Mouse (Mus musculus) midbrain, embryonic 10.5 days (tissue): ENCODE data around the gene Cd4. TPM values are rescaled to one million over a fixed set of nuclear protein-coding genes. Genes with fewer than 3 reads are reported as not detected.
"Not testable (repeated sequence)": the region's sequence is repeated elsewhere in the genome, so short reads cannot be mapped to it uniquely, and the experiment has no call there.

ENCODE experiments used
- DNase-seq: peaks from one replicate; pipeline ENCODE4 v3.0.0-alpha.2; 2017; ENCODE audit warnings: low spot score
- H3K27ac ChIP-seq: fragments of 300-500 bp; sonication (generic); replicated peaks from 2 replicates; pipeline ENCODE4 v1.5.1; 2016; ENCODE audit warnings: mild to moderate bottlenecking
- H3K27me3 ChIP-seq: fragments of 300-500 bp; sonication (generic); 2 replicates; pipeline ENCODE4 v1.6.1; 2016; ENCODE audit warnings: low read depth, mild to moderate bottlenecking; ENCODE audit not compliant: poor library complexity, severe bottlenecking
- H3K36me3 ChIP-seq: fragments of 300-500 bp; sonication (generic); 2 replicates; pipeline ENCODE4 v1.6.1; 2016; ENCODE audit warnings: mild to moderate bottlenecking, moderate library complexity
- H3K4me1 ChIP-seq: fragments of 300-500 bp; sonication (generic); 2 replicates; pipeline ENCODE4 v1.6.1; 2016
- H3K4me3 ChIP-seq: fragments of 300-500 bp; sonication (generic); 2 replicates; pipeline ENCODE4 v1.5.1; 2016; ENCODE audit warnings: mild to moderate bottlenecking, moderate library complexity
- H3K9me3 ChIP-seq: fragments of 300-500 bp; sonication (generic); replicated peaks from 2 replicates; pipeline ENCODE4 v1.6.1; 2016; ENCODE audit warnings: mild to moderate bottlenecking
- WGBS: fragments of 180-500 bp; shearing (Covaris S2); methylation state at CpG from one replicate; pipeline ENCODE4 v1.1.7; 2016; 5-methylcytosine and 5-hydroxymethylcytosine counted together
- polyA plus RNA-seq: library from polyadenylated mRNA; unstranded; fragments of >200 nt; fragmentation: Nextera tagmentation; extraction: Ambion mirVana; gene quantifications from 2 replicates; pipeline ENCODE4 v1.2.1, GENCODE M21; 2016

The Cd4 gene
- polyA plus RNA-seq, 1 experiment from 2014 or later = not detected

DNA sequence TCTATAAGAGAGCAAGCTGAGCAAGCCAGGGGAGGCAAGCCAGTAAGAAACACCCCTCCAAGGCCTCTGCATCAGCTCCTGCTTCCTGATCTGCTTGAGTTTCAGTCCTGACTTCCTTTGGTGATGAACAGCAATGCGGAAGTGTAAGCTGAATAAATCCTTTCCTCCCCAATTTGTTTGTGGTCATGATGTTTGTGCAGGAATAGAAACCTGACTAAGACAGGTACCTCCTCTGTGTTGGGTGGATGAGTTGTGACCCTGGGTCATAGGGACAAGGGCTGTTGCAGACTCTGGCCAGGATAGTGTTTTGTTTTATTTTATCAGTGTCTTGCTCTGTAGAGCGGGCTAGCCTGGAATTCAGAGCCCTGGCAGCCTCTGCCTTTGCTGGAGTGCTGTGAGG lies 6.1 kb upstream of the Cd4 start:
- 87% methylated on average over 2 of the region's 2 CpGs for WGBS
- H3K9me3 ChIP-seq, H3K4me3 ChIP-seq, DNase-seq, H3K27ac ChIP-seq, H3K36me3 ChIP-seq, H3K27me3 ChIP-seq, H3K4me1 ChIP-seq: not testable (repeated sequence)

DNA sequence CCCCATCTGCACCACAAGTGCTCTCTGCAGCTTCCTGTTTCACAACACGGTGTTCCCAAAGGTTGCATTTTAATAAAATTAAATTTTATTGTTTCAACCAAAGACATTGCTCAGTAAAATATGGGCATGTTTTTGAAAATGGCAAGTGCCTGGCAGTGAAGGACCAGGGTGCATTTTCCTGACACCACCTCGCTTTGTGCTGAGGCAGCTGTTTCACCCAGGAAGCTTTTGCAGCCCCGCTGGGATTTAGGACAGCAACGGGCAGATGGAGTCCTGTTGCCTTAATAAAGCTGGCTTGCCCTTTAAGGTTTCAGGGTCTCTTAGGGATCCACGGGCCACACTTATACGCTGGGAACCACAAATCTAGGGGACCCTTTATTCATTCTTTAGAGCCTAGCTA lies 3.0 kb upstream of the Cd4 start:
- no peaks in the 10 kb centered on the region for H3K27me3 ChIP-seq
- H3K4me1 ChIP-seq = no peaks in the 10 kb centered on the region
- no peaks in the 10 kb centered on the region for H3K36me3 ChIP-seq
- DNase-seq = no peak
- WGBS = 73% methylated on average over 6 of the region's 6 CpGs
- H3K4me3 ChIP-seq = no peak overlapping the region
- H3K27ac ChIP-seq = no peak overlapping the region
- no peaks in the 10 kb centered on the region for H3K9me3 ChIP-seq

DNA sequence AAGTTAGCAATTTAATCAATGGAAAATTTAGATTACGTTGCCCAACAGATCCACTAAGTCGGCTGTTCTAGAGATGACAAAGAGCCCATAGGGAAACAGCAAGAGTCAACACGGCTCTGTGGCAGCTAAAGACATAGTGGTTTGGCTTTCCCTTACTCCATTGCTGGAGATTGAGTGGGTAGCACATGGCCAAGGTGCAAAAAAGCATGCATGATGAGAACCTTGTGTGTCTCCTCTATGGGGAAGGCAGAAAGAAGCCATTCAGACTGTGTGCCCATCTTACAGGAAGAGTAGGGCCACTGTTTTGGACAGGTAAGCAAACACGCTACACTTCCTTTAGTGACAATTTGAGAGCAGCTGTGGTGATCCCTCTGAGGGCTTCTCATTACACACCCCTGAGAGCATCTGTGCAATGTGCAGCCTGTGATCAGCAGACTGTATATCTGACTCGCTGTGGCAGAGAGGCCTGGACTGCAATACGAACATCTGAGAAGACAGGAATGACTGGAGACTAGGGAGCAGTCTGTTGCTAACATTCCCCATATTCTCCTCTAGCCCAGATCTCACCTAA lies 619 bp upstream of the Cd4 start:
- H3K27me3 ChIP-seq = no peaks in the 10 kb centered on the region
- H3K9me3 ChIP-seq = no peaks in the 10 kb centered on the region
- no peaks in the 10 kb centered on the region for H3K36me3 ChIP-seq
- H3K27ac ChIP-seq = no peak overlapping the region
- DNase-seq = no peak
- 94% methylated on average over 6 of the region's 6 CpGs for WGBS
- 0 out of 2 replicates have a peak, but pooled peaks cover 4% of the 10 kb centered on the region for H3K4me1 ChIP-seq
- H3K4me3 ChIP-seq = no peak overlapping the region

DNA sequence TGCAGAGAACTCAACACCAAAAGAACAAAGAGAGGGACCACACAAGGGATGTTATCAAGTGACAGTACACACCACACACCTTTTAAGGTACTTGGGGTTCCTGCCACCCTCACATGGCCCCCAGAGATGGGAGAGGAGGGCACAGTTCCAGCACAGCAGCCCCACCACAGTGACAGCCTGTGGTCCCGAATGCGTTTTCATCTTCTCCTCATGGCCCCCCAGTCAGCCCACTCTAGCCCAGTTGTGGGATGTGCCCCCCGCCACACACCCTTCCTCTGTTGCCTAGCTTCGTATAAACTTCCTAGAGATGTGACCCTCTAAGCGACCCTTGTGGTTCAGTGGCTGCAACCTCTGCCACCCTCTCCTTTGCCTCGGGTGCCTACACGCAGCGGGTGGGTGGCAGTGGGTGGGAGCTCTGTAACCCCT lies 2.1 kb downstream of the Cd4 start:
- WGBS = 90% methylated on average over 8 of the region's 8 CpGs
- no peak overlapping the region for H3K4me3 ChIP-seq
- DNase-seq = no peak

DNA sequence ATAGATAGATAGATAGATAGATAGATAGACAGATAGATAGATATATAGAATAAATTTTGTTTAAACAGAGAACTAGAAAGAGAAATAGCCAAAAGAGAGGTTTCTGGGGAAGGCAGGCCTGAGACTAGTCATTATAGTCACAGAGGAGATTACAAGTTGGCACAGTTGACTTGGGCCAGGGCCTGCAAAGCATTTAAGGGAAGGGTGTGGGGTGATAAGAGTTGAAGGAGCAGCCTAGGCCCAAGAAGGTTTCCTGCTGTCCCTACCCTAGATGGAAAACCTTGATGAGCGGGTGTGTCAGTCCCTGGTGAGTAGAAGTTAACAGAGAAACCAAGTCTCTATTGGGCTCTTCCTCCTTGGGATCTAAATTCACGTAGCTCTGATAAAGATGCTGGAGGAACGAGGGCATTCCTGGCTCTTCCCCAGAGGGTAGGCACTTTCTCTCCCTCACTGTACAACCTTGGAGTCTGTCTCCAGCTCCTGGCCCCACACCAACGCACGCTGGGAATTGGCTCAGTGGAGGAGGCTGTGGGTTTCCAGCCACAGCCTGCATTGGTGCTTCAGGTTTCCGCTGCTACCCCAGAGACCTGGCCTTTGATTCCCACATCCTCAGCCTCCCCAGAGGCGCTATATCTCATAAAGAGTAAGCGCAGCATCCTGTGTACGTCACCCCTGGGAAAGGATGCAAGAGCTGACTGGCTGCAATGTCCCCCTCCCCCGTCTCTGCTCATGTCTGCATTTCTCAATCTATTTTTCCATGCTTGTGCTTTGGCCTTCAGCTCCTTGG lies 3.1 kb downstream of the Cd4 start:
- H3K27me3 ChIP-seq = no peaks in the 10 kb centered on the region
- no peak overlapping the region for H3K4me3 ChIP-seq
- 78% methylated on average over 10 of the region's 10 CpGs for WGBS
- DNase-seq = no peak
- 0 out of 2 replicates have a peak overlapping the region, but pooled peaks have one; percentile 33 for H3K27ac ChIP-seq
- 0 out of 2 replicates have a peak, but pooled peaks cover 4% of the 10 kb centered on the region for H3K4me1 ChIP-seq
- no peaks in the 10 kb centered on the region for H3K36me3 ChIP-seq
- H3K9me3 ChIP-seq = no peaks in the 10 kb centered on the region

More for the DNA sequence above, 2.1 kb downstream of the Cd4 start:
- Histone ChIP-seq H3K4me1 (0 out of 2 replicates have a peak, but pooled peaks cover 4% of the 10 kb centered on the region), H3K27me3 (no peaks in the 10 kb centered on the region), H3K27ac (no peak overlapping the region), H3K36me3 (no peaks in the 10 kb centered on the region), H3K9me3 (no peaks in the 10 kb centered on the region)

DNA sequence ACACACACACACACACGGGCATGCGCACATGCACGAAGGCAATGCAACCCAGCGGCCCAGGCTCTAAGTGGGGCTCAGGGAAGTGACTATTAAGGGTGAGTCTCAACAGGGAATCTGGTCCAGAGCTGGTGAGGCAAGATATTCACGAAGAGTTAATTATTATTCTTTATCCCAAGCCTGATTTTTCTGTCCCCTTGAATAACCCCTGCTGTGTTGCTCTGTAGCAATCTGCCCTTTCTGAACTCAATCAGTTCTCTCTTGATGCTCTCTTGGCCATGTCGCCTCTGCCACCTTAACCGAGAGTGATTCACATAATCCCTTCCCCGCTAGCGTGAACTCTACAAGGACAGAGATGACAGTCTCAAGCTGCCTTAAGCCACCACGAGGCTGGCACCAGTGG lies 4.7 kb downstream of the Cd4 start:
- 76% methylated on average over 10 of the region's 10 CpGs for WGBS
- no peak overlapping the region for H3K4me3 ChIP-seq
- H3K36me3 ChIP-seq = no peaks in the 10 kb centered on the region
- H3K27me3 ChIP-seq = no peaks in the 10 kb centered on the region
- no peak for DNase-seq
- H3K27ac ChIP-seq = no peak overlapping the region
- H3K4me1 ChIP-seq = 0 out of 2 replicates have a peak, but pooled peaks cover 4% of the 10 kb centered on the region
- H3K9me3 ChIP-seq = no peaks in the 10 kb centered on the region

DNA sequence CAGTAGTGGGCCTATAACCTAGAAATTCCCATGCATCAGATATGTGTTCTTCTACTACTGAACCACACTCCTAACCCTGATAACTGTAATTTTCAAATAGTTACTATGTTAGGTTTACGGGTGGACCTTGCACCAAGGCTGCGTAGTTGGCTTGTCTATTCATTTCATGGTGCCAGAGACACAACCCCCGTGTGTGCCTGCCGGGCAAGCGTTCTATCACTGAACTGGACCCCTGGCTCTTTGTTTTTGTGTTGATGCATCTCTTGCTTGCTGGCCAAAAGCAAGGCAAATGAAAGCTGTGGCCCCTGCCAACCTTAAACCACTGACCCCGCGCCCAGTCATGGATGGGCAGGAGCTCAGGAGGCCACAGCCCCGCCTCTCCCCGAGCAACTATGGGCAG lies 6.2 kb downstream of the Cd4 start:
- H3K4me1 ChIP-seq = 0 out of 2 replicates have a peak, but pooled peaks cover 4% of the 10 kb centered on the region
- no peak overlapping the region for H3K4me3 ChIP-seq
- no peaks in the 10 kb centered on the region for H3K9me3 ChIP-seq
- no peaks in the 10 kb centered on the region for H3K27me3 ChIP-seq
- DNase-seq = no peak
- 95% methylated on average over 9 of the region's 9 CpGs for WGBS
- no peak overlapping the region for H3K27ac ChIP-seq
- H3K36me3 ChIP-seq = no peaks in the 10 kb centered on the region

DNA sequence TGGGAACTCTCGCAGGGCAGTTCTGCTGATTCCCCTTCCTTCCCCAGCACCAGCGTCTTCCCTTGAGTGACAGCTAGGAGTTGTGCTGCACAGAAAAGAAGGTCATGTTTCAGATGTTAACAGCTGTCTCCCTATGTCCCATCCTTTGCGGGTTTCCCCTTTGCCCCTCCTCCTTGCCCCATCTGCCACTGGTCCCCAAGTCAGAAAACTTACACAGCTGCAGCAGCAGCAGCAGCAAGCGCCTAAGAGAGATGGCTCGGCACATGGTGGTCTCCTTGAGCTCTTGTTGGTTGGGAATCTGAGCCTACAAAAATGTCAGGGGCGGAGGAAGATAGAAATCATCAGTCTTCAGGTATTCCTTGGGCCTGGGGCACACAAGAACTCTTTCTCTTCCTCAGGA lies 8.6 kb downstream of the Cd4 start:
- Histone ChIP-seq H3K4me1 (no peaks in the 10 kb centered on the region), H3K27ac (no peak overlapping the region), H3K4me3 (no peak overlapping the region), H3K9me3 (no peaks in the 10 kb centered on the region), H3K27me3 (no peaks in the 10 kb centered on the region), H3K36me3 (no peaks in the 10 kb centered on the region)
- no peak for DNase-seq
- 65% methylated on average over 6 of the region's 6 CpGs for WGBS

DNA sequence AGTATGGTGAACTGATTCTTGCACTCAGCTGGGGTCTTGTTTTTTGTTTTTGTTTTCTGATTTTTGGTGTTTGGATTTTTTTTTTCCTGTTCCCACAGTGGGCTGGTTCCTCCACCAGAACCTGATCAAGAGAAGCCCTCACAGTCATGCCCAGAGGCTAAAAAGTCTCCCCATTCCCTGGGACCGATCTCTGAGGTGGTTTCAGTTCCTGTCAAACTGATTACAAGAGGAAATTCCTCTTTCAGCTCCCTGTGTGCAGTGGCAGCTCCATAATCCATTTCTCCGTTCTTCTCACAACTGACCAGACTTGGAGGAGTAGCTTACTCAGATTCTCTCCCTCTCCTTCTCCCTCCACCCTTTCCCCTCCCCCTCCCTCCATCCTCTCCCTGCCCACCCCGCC lies 13.7 kb downstream of the Cd4 start:
- Histone ChIP-seq H3K36me3 (no peaks in the 10 kb centered on the region), H3K4me3 (no peak overlapping the region), H3K4me1 (peaks cover 1% of the 10 kb centered on the region; the same call in 1 of the 2 replicates), H3K27ac (no peak overlapping the region), H3K9me3 (no peaks in the 10 kb centered on the region), H3K27me3 (no peaks in the 10 kb centered on the region)
- WGBS = 48% methylated on average over 3 of the region's 3 CpGs
- no peak for DNase-seq

DNA sequence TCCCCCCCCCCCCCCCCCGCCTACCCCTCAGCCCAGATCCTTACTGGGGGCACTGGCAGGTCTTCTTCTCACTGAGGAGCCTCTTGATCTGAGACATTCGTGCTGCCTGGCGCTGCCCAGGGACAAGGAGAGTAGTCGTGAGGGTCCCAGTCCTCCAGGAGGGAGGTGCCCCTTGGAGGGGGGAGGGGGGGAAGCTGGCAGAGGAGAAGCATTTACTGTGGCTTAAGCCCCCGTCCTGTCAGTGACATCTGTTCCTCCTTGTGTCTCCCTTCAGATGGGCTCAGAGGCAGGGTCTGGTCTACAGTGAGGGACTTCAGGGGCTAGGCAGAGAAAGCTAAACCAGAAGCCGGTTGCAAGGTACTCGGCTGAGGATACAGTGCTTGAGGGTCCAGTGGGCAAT lies 21.5 kb downstream of the Cd4 start:
- H3K4me3 ChIP-seq = no peak overlapping the region

DNA sequence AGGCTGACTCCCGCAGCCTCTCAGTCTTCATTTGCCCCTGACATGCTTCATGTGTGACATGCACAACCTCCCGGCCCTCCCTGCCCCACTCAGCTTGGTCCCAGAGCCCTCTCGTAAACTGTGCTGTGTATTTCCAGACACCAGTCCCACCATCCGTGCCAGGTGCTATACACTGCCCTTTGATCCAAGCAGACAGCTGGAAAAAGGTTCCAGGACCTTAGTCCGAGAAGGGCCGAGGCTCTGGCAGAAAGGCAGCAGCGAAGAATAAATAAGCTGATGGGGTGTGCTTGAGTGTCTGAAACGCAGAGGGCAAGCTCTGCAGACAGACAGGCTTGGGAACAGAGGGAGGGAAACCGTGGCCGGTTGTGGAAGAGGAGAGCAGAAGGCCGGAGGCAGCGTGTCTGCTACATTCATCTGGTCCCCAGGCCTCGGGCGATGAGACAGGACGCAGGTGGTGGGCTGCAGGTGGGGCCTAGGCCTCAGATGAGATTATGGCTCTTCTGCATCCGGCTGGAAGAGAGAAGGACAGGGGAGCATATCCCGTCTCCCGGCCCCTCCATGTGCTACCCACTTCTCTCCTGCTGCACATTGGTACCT lies 22.2 kb downstream of the Cd4 start:
- H3K36me3 ChIP-seq = 0 out of 2 replicates have a peak, but pooled peaks cover 2% of the 10 kb centered on the region
- 62% methylated on average over 18 of the region's 18 CpGs for WGBS
- H3K27me3 ChIP-seq = peaks cover 58% of the 10 kb centered on the region
- DNase-seq = no peak
- peaks cover 60% of the 10 kb centered on the region for H3K4me1 ChIP-seq
- H3K4me3 ChIP-seq = no peak overlapping the region
- no peaks in the 10 kb centered on the region for H3K9me3 ChIP-seq
- peak overlapping the region; percentile 65 for H3K27ac ChIP-seq

More for the DNA sequence above, 21.5 kb downstream of the Cd4 start:
- H3K9me3 ChIP-seq = no peaks in the 10 kb centered on the region
- H3K27me3 ChIP-seq = peaks cover 51% of the 10 kb centered on the region
- no peaks in the 10 kb centered on the region for H3K36me3 ChIP-seq
- peak overlapping the region; percentile 65 for H3K27ac ChIP-seq
- no peak for DNase-seq
- H3K4me1 ChIP-seq = peaks cover 53% of the 10 kb centered on the region
- WGBS = 59% methylated on average over 6 of the region's 7 CpGs

DNA sequence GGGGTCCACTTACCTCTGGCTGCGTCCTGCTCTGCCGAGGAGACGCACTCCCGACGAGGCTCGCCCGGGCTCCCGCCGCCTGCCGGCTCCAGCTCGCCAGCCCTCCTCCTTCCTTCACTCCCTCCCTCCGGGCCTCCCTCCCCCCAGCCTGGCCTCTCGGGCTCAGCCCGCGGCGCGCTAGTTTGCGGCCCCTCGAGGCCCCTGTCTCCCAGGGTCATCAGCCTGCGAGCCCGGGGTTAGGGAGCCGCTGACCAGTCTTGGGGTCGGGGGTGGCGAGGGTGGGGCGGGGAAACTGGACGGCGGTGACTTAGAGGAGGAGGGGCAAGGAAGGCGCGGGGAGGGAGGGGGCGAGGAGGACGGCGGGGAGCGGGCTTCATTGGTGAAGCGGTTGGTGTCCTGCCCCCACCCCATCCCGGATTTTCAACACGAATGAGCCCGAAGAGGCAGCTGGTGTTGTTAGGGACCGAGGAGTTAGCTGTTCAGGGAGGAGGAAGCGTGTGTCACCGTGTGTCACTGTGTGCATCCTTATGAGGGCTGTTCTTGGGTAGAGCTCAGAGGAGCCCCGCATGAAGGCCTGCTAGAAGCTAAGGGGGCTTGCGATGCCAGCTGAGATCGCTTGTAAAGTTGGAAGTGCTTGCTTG lies 24.2 kb downstream of the Cd4 start, which contains the start of gene Gpr162:
Gene Gpr162, minus strand, starts transcription at position 326 of the 641 bp plus-strand sequence.
- under 1% methylated on average over 40 of the region's 43 CpGs for WGBS
- peaks cover 76% of the 10 kb centered on the region for H3K4me1 ChIP-seq
- peak within 1 kb of the TSS; percentile 94 for H3K27ac ChIP-seq
- DNase-seq = peak; percentile 83
- peaks cover 71% of the 10 kb centered on the region for H3K27me3 ChIP-seq
- 0 out of 2 replicates have a peak, but pooled peaks cover 5% of the 10 kb centered on the region for H3K36me3 ChIP-seq
- H3K4me3 ChIP-seq = peak within 1 kb of the TSS; percentile 72
- no peaks in the 10 kb centered on the region for H3K9me3 ChIP-seq
